Mouse (Mus musculus): ENCODE measurements around the gene Cpne7. TPM values are rescaled to one million over a fixed set of nuclear protein-coding genes. Genes with fewer than 3 reads are reported as not detected.

The Cpne7 gene
- polyA plus RNA-seq, 1 experiment from 2014 or later: 0.73 TPM

DNA sequence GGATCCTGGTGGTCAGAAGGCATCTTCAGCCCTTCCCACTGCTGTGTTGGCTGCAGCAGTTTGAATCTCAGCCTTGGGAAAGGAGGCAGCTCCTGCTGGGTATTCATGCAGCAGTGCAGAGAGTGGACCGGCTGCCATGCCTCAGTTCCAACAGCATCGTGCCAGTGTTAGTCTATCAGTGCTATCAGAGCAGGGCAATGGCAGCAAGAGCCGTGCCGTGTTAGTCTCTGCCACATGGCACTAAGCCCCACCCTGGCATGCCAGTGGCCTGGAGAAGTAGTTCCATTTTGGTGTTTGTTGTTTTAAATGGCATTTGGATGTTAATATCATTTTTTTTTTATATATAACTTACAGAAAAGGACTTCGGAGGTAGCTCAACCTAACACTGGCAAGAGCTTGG lies 8.2 kb upstream of the Cpne7 start:
- Histone ChIP-seq H3K27me3 (ENCODE audit: control insufficient read depth, insufficient read depth, low read depth, low read length) (no peaks in the 10 kb centered on the region), H3K4me1 (replicated peaks; ENCODE audit: control insufficient read depth, insufficient read depth, low read length) (peaks cover 5% of the 10 kb centered on the region; the same call in 1 of the 2 replicates), H3K4me3 (ENCODE audit: low read length) (no peak overlapping the region), H3K9me3 (ENCODE audit: control insufficient read depth, low read length) (no peaks in the 10 kb centered on the region), H3K4me2 (ENCODE audit: low read depth, low read length) (no peak overlapping the region), H3K27ac (ENCODE audit: low read length) (no peak overlapping the region), H3K36me3 (ENCODE audit: control insufficient read depth, insufficient read depth, low read length) (peaks cover 18% of the 10 kb centered on the region), H3K9ac (ENCODE audit: low read length) (no peak overlapping the region)
- ATAC-seq (ENCODE audit: low read depth): no peak
- 77% methylated on average over 5 of the region's 5 CpGs for WGBS

DNA sequence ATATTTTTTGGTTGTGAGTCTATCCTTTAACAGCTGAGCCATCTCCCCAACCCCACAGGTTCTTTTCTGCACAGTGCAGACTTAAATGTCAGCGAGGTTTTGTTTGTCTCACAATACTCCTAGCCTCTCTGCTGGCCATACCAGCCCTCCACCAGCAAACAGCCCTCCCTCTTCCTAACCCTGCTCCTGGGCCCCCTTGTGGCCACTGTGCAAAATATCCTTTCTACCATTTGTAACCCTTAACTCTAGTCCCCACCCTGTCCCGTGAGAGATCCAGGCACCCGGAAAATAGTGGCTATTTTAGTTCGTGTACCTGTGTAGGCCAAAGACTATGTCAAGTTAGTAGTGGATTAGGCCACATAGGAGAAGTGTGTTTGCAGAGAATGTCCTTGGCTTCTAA lies 6.5 kb upstream of the Cpne7 start:
- H3K27me3 ChIP-seq (ENCODE audit: control insufficient read depth, insufficient read depth, low read depth, low read length): peaks cover 1% of the 10 kb centered on the region
- peak; percentile 61; the same call in 1 of the 2 replicates for ATAC-seq (ENCODE audit: low read depth)
- H3K36me3 ChIP-seq (ENCODE audit: control insufficient read depth, insufficient read depth, low read length): peaks cover 1% of the 10 kb centered on the region; the same call in 1 of the 2 replicates
- H3K9ac ChIP-seq (ENCODE audit: low read length): no peak overlapping the region
- H3K9me3 ChIP-seq (ENCODE audit: control insufficient read depth, low read length): no peaks in the 10 kb centered on the region
- H3K27ac ChIP-seq (ENCODE audit: low read length): no peak overlapping the region
- H3K4me2 ChIP-seq (ENCODE audit: low read depth, low read length): no peak overlapping the region
- no peak overlapping the region for H3K4me3 ChIP-seq (ENCODE audit: low read length)
- H3K4me1 ChIP-seq (replicated peaks; ENCODE audit: control insufficient read depth, insufficient read depth, low read length): peaks cover 11% of the 10 kb centered on the region; the same call in 1 of the 2 replicates
- 11% methylated on average over 4 of the region's 4 CpGs for WGBS

DNA sequence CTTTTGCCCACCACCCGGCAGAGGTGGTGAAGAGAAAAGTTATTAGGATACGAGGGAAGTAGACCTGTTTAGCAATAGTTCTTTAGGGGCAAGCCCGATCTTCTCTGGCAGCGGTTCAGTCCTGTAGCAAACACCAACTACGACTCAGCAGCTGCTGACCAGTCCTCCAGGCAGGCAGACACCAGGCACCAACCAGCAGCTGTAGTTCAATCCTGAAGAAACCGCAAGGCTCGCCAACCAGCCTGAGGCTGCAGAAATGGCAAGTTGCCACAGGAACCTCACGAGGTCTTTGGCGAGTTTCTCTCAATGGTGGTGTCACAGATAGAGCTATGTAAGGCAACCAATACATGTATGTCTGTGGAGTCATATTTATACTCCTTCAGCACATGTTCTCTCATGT lies 4.3 kb upstream of the Cpne7 start:
- H3K9me3 ChIP-seq (ENCODE audit: control insufficient read depth, low read length): no peaks in the 10 kb centered on the region
- no peaks in the 10 kb centered on the region for H3K36me3 ChIP-seq (ENCODE audit: control insufficient read depth, insufficient read depth, low read length)
- ATAC-seq (ENCODE audit: low read depth): no peak
- H3K4me1 ChIP-seq (replicated peaks; ENCODE audit: control insufficient read depth, insufficient read depth, low read length): peaks cover 27% of the 10 kb centered on the region
- WGBS: 60% methylated on average over 9 of the region's 9 CpGs
- no peak overlapping the region for H3K27ac ChIP-seq (ENCODE audit: low read length)
- peaks cover 24% of the 10 kb centered on the region for H3K27me3 ChIP-seq (ENCODE audit: control insufficient read depth, insufficient read depth, low read depth, low read length)
- no peak overlapping the region for H3K4me2 ChIP-seq (ENCODE audit: low read depth, low read length)
- H3K9ac ChIP-seq (ENCODE audit: low read length): no peak overlapping the region
- H3K4me3 ChIP-seq (ENCODE audit: low read length): no peak overlapping the region

DNA sequence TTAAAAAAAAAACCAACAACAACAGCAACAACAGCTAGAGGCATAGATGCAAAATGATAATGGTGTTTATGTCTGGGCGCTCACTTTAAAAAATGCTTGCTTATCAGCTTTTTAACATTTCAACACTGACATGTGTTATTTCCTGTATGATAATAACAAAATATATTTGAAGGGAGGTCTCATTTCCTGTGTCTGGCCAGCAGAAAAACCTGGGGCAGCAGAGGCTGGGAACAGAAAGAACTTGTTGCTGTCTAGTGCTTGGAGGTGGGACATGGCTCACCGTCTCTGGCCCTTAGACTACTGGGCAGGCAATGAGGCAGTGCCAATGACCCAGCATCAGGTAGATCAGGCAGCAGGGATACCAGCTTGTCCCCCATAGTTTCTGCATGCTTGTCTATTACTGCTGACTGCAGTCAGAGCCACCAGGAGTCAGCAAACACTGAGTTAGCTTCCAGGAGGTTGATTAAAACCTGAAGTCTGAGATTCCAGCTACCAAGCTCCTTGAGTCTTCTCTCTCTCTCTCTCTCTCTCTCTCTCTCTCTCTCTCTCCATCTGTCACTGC lies 3.2 kb upstream of the Cpne7 start:
- H3K27ac ChIP-seq (ENCODE audit: low read length): no peak overlapping the region
- H3K4me3 ChIP-seq (ENCODE audit: low read length): no peak overlapping the region
- ATAC-seq (ENCODE audit: low read depth): 0 out of 2 replicates have a peak, but pooled peaks have one; percentile 15
- no peaks in the 10 kb centered on the region for H3K36me3 ChIP-seq (ENCODE audit: control insufficient read depth, insufficient read depth, low read length)
- H3K4me1 ChIP-seq (replicated peaks; ENCODE audit: control insufficient read depth, insufficient read depth, low read length): peaks cover 30% of the 10 kb centered on the region
- no peak overlapping the region for H3K9ac ChIP-seq (ENCODE audit: low read length)
- H3K9me3 ChIP-seq (ENCODE audit: control insufficient read depth, low read length): no peaks in the 10 kb centered on the region
- peaks cover 34% of the 10 kb centered on the region for H3K27me3 ChIP-seq (ENCODE audit: control insufficient read depth, insufficient read depth, low read depth, low read length)
- 31% methylated on average over 2 of the region's 2 CpGs for WGBS
- H3K4me2 ChIP-seq (ENCODE audit: low read depth, low read length): no peak overlapping the region

DNA sequence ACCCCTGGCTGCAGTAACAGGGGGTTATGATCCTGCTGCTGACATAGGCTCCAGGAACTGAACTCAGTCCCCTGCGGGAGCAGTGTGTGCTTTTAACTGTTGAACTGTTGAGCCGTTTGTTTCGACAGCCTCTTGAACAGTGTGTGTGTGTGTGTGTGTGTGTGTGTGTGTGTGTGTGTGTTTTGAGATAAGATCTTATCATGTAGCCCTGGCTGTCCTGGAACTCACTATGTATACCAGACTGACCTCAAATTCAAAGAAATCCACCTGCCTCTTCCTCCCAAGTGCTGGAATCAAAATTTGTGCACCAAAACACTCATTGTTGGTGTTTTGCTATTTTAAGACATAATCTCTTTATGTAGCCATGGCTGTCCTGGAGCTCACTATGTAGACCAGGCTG lies 2.5 kb upstream of the Cpne7 start:
- no peak overlapping the region for H3K4me2 ChIP-seq (ENCODE audit: low read depth, low read length)
- H3K36me3 ChIP-seq (ENCODE audit: control insufficient read depth, insufficient read depth, low read length): no peaks in the 10 kb centered on the region
- 11% methylated on average over 3 of the region's 3 CpGs for WGBS
- H3K9ac ChIP-seq (ENCODE audit: low read length): no peak overlapping the region
- H3K4me1 ChIP-seq (replicated peaks; ENCODE audit: control insufficient read depth, insufficient read depth, low read length): peaks cover 30% of the 10 kb centered on the region
- no peak for ATAC-seq (ENCODE audit: low read depth)
- H3K4me3 ChIP-seq (ENCODE audit: low read length): no peak overlapping the region
- no peaks in the 10 kb centered on the region for H3K9me3 ChIP-seq (ENCODE audit: control insufficient read depth, low read length)
- peaks cover 40% of the 10 kb centered on the region for H3K27me3 ChIP-seq (ENCODE audit: control insufficient read depth, insufficient read depth, low read depth, low read length)
- no peak overlapping the region for H3K27ac ChIP-seq (ENCODE audit: low read length)

DNA sequence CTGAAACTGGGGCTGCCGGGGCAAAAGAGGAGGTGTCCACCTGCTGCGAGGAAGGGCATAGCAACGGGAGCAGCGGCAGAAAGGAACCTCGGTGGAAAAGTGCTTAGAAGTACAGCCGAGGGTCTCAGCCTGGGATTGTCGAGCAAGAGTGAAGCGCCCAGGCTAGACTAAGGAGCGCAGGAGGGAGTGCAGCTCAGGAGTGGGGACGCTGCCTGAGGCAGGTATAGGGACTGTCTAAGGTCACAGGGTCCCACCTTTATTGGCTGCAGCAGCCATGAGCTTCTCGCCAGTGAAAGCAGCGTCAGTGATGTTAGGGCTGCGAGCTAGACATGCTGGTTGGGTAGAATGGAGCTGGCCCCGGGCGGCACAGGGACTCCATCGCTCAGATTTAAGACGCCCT lies 570 bp downstream of the Cpne7 start:
- Histone ChIP-seq H3K27me3 (ENCODE audit: control insufficient read depth, insufficient read depth, low read depth, low read length) (peaks cover 41% of the 10 kb centered on the region), H3K36me3 (ENCODE audit: control insufficient read depth, insufficient read depth, low read length) (no peaks in the 10 kb centered on the region), H3K4me1 (replicated peaks; ENCODE audit: control insufficient read depth, insufficient read depth, low read length) (peaks cover 30% of the 10 kb centered on the region), H3K9me3 (ENCODE audit: control insufficient read depth, low read length) (no peaks in the 10 kb centered on the region), H3K27ac (ENCODE audit: low read length) (no peak overlapping the region), H3K4me3 (ENCODE audit: low read length) (peak overlapping the region; percentile 50), H3K4me2 (ENCODE audit: low read depth, low read length) (peak overlapping the region; percentile 71), H3K9ac (ENCODE audit: low read length) (peak overlapping the region; percentile 42; the same call in 1 of the 2 replicates)
- ATAC-seq (ENCODE audit: low read depth): no peak
- 5% methylated on average over 17 of the region's 17 CpGs for WGBS

DNA sequence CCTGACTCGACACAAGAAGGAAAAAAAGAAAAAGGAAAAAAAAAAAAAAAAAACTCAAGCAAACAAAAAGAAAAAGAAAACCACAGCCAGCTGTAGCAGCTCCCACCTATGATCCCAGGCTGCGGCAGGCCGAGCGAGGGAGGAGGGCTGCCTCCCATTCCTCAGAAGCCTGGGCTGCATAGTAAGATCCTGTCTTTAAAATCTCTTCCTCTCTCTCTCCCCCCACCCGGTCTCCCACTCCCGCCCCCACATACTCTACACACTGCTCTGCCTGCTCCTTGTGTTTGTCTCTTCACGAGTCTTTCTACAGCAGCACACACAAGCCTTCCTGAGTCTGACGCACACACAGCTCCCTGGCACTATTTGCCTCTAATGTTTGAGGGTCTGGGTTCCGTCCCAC lies 4.9 kb downstream of the Cpne7 start:
- Histone ChIP-seq H3K4me1 (replicated peaks; ENCODE audit: control insufficient read depth, insufficient read depth, low read length) (peaks cover 11% of the 10 kb centered on the region), H3K27me3 (ENCODE audit: control insufficient read depth, insufficient read depth, low read depth, low read length) (peaks cover 34% of the 10 kb centered on the region), H3K36me3 (ENCODE audit: control insufficient read depth, insufficient read depth, low read length) (no peaks in the 10 kb centered on the region), H3K9me3 (ENCODE audit: control insufficient read depth, low read length) (no peaks in the 10 kb centered on the region), H3K4me2 (ENCODE audit: low read depth, low read length) (no peak overlapping the region), H3K9ac (ENCODE audit: low read length) (no peak overlapping the region), H3K27ac (ENCODE audit: low read length) (no peak overlapping the region), H3K4me3 (ENCODE audit: low read length) (no peak overlapping the region)
- WGBS: 41% methylated on average over 9 of the region's 9 CpGs
- ATAC-seq (ENCODE audit: low read depth): no peak

DNA sequence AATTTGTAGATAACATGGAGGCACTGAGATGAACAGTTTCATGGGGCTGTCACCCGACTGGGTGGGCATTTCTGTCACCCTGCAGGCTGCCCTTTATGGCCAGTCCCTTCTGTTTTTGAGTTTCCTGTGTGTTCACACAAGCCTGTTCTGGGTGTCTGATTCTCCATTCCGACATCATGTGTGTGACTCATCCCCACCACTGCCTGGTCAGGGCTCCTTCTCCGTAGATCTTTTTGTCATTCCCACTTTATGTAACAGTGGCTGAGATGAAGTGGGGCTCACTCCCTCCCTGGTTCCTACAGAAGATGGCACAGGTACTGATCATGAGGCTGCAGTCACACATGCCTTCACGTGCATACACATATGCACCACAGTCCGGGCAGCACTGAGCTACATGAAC lies 5.5 kb downstream of the Cpne7 start:
- Histone ChIP-seq H3K27me3 (ENCODE audit: control insufficient read depth, insufficient read depth, low read depth, low read length) (peaks cover 28% of the 10 kb centered on the region), H3K27ac (ENCODE audit: low read length) (no peak overlapping the region), H3K4me1 (replicated peaks; ENCODE audit: control insufficient read depth, insufficient read depth, low read length) (peaks cover 6% of the 10 kb centered on the region; the same call in 1 of the 2 replicates), H3K9me3 (ENCODE audit: control insufficient read depth, low read length) (no peaks in the 10 kb centered on the region), H3K9ac (ENCODE audit: low read length) (no peak overlapping the region), H3K4me2 (ENCODE audit: low read depth, low read length) (no peak overlapping the region), H3K4me3 (ENCODE audit: low read length) (no peak overlapping the region), H3K36me3 (ENCODE audit: control insufficient read depth, insufficient read depth, low read length) (no peaks in the 10 kb centered on the region)
- no peak for ATAC-seq (ENCODE audit: low read depth)
- WGBS: 66% methylated on average over 5 of the region's 5 CpGs

DNA sequence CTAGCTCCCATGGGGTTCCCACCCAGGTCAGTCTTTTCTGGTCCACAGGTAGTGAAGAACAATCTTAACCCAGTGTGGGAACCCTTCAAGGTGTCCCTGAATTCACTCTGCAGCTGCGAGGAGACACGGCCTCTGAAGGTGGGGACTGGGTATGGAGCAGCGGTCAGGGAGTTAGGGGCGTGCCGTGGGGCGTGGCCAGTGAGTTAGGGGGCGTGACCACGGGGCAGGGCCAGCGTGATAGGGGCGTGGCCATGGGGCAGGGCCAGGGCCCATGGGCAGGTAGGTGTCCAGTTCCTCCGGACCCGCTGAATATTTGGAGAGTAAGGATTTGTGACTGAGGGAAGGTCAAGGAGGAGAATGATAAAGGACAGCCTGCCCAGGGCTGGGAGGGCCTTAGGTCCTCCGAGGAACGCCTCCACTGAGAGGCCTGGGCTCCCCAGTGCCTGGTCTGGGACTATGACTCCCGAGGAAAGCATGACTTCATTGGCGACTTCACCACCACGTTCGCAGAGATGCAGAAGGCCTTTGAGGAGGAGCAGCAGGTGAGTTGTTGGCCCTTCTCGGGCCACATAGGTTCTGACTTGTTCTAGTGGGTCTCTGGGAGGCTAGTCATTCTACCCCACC lies 9.1 kb downstream of the Cpne7 start:
- H3K9ac ChIP-seq (ENCODE audit: low read length): no peak overlapping the region
- no peak overlapping the region for H3K4me3 ChIP-seq (ENCODE audit: low read length)
- no peak overlapping the region for H3K4me2 ChIP-seq (ENCODE audit: low read depth, low read length)
- no peak overlapping the region for H3K27ac ChIP-seq (ENCODE audit: low read length)
- H3K9me3 ChIP-seq (ENCODE audit: control insufficient read depth, low read length): no peaks in the 10 kb centered on the region
- no peaks in the 10 kb centered on the region for H3K36me3 ChIP-seq (ENCODE audit: control insufficient read depth, insufficient read depth, low read length)
- no peaks in the 10 kb centered on the region for H3K4me1 ChIP-seq (replicated peaks; ENCODE audit: control insufficient read depth, insufficient read depth, low read length)
- peak; percentile 55 for ATAC-seq (ENCODE audit: low read depth)
- H3K27me3 ChIP-seq (ENCODE audit: control insufficient read depth, insufficient read depth, low read depth, low read length): peaks cover 8% of the 10 kb centered on the region
- 10% methylated on average over 19 of the region's 19 CpGs for WGBS
